Mouse (Mus musculus) neural tube, embryonic 12.5 days (tissue): ENCODE measurements at regions not wholly inside any gene's neighbourhood (a gene's known extent, or its start where the extent isn't known, plus 50 kb on each side); places are given as distances from the start of the nearest gene placed in this dataset.

Experiments used
- ATAC-seq: fragments of 200-750 bp; cut with Nextera tagmentation; 2 replicates; pipeline ENCODE4 v1.8.0; 2017; ENCODE audit warnings: low read depth, mild to moderate bottlenecking, moderate TSS enrichment, moderate library complexity; ENCODE audit not compliant: low FRiP score
- H3K27ac ChIP-seq: fragments of 300-500 bp; sonication (generic); 2 replicates; pipeline ENCODE4 v1.5.1; 2016
- H3K27me3 ChIP-seq: fragments of 300-500 bp; sonication (generic); replicated peaks from 2 replicates; pipeline ENCODE4 v1.6.1; 2016; ENCODE audit warnings: mild to moderate bottlenecking
- H3K36me3 ChIP-seq: fragments of 300-500 bp; sonication (generic); 2 replicates; pipeline ENCODE4 v1.6.1; 2016; ENCODE audit warnings: mild to moderate bottlenecking
- H3K4me1 ChIP-seq: fragments of 300-500 bp; sonication (generic); 2 replicates; pipeline ENCODE4 v1.6.1; 2016
- H3K4me2 ChIP-seq: fragments of 300-500 bp; sonication (generic); replicated peaks from 2 replicates; pipeline ENCODE4 v1.6.1; 2016; ENCODE audit warnings: mild to moderate bottlenecking
- H3K4me3 ChIP-seq: fragments of 300-500 bp; sonication (generic); 2 replicates; pipeline ENCODE4 v1.5.1; 2016
- H3K9ac ChIP-seq: fragments of 300-500 bp; sonication (generic); 2 replicates; pipeline ENCODE4 v1.6.1; 2016; ENCODE audit warnings: mild to moderate bottlenecking
- H3K9me3 ChIP-seq: fragments of 300-500 bp; sonication (generic); 2 replicates; pipeline ENCODE4 v1.6.1; 2016; ENCODE audit warnings: mild to moderate bottlenecking
- WGBS: fragments of 180-500 bp; shearing (Covaris S2); methylation state at CpG from one replicate; pipeline ENCODE4 v1.1.7; 2016; 5-methylcytosine and 5-hydroxymethylcytosine counted together

DNA sequence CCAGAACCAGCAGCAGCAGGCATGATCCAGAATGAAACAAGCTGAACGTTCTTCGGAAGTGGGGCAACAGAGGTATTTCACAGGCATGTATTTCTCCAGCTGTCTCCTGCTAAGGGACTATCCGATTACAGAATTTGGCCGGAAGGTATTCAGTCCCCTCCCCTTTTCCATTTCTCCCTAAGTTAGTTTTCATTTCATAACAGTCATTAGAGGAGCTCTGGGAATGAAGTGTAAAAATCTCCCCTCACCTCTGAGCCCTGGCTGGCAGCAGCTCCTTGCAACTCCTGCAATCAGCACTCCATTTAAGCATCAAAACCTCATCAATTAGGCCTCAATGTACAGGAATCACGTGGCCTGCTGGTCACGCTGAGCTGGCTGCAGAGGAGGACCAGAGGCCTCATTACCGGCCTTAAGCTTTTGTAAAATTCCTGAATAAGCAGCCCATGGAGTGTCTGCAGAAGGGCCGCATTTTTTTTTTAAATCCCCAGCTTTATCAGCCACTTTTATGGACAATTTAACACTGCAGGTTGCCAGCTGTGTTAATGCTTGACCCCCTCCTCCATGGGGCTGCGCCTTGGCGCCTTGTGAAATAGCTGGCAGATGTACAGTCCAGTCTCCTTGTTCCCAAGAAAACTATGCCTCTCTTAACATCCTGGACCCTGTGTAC, 456.1 kb upstream of the Kirrel3 start:
- Histone ChIP-seq H3K27ac (no peak overlapping the region), H3K4me1 (peaks cover 7% of the 10 kb centered on the region; the same call in 1 of the 2 replicates), H3K27me3 (no peaks in the 10 kb centered on the region), H3K4me3 (no peak overlapping the region), H3K4me2 (no peak overlapping the region), H3K9ac (no peak overlapping the region), H3K9me3 (no peaks in the 10 kb centered on the region), H3K36me3 (no peaks in the 10 kb centered on the region)
- WGBS: 47% methylated on average over 10 of the region's 10 CpGs
- 0 out of 2 replicates have a peak, but pooled peaks have one; percentile 58 for ATAC-seq

- ATAC-seq: no peak
These were observed 431.3 kb upstream of the Kirrel3 start for GRCm38 (mm10) chr9:34054435-34054834.

More at GRCm38 (mm10) chr9:34054435-34054834, 431.3 kb upstream of the Kirrel3 start:
- Histone ChIP-seq H3K4me1 (no peaks in the 10 kb centered on the region), H3K9ac (no peak overlapping the region), H3K27ac (no peak overlapping the region), H3K4me2 (no peak overlapping the region), H3K4me3 (no peak overlapping the region), H3K9me3 (no peaks in the 10 kb centered on the region), H3K36me3 (no peaks in the 10 kb centered on the region), H3K27me3 (no peaks in the 10 kb centered on the region)
- 69% methylated on average over 2 of the region's 2 CpGs for WGBS
